32 mouse cellular contexts compared by ENCODE assay signal in genomic region chr17:75582738-75583137, GRCm38 (mm10).
"Had no signal": no experiment of that assay in that cellular context is flagged by ENCODE, and none has a peak within 500 bp of the region (broad histone marks: within the 10 kb centered on the region; RNA-seq: fewer than 3 reads in every experiment).

No protein-coding gene starts in this region.

- H3K9ac ChIP-seq: limb, embryonic 12.5 days; limb, embryonic 13.5 days; limb, embryonic 15.5 days; liver, embryonic 12.5 days; liver, embryonic 13.5 days; liver, embryonic 14.5 days; liver, embryonic 15.5 days; liver, postnatal 0 days; lung, embryonic 14.5 days; lung, embryonic 15.5 days; midbrain, embryonic 12.5 days; midbrain, embryonic 13.5 days; midbrain, embryonic 15.5 days; neural tube, embryonic 12.5 days had no signal

- H3K9me3 ChIP-seq: limb, embryonic 10.5 days; limb, embryonic 12.5 days; limb, embryonic 13.5 days; limb, embryonic 15.5 days; liver, embryonic 12.5 days; liver, embryonic 13.5 days; liver, embryonic 15.5 days; lung, embryonic 15.5 days; midbrain, embryonic 10.5 days; midbrain, embryonic 12.5 days; midbrain, embryonic 13.5 days; midbrain, embryonic 15.5 days; neural tube, embryonic 12.5 days had no signal

- H3K4me2 ChIP-seq: limb, embryonic 12.5 days; limb, embryonic 13.5 days; limb, embryonic 15.5 days; liver, embryonic 11.5 days; liver, embryonic 12.5 days; liver, embryonic 13.5 days; liver, embryonic 15.5 days; lung, embryonic 14.5 days; lung, embryonic 15.5 days; midbrain, embryonic 11.5 days; midbrain, embryonic 12.5 days; midbrain, embryonic 13.5 days; midbrain, embryonic 15.5 days; neural tube, embryonic 12.5 days had no signal

- H3K4me3 ChIP-seq: limb, embryonic 10.5 days; limb, embryonic 12.5 days; limb, embryonic 13.5 days; limb, embryonic 15.5 days; liver, embryonic 12.5 days; liver, embryonic 13.5 days; liver, embryonic 15.5 days; lung, embryonic 15.5 days; megakaryocyte, embryonic 14.5 days; midbrain, embryonic 10.5 days; midbrain, embryonic 12.5 days; midbrain, embryonic 13.5 days; midbrain, embryonic 15.5 days; myocyte; neural tube, embryonic 12.5 days had no signal

- ATAC-seq: liver, embryonic 12.5 days; liver, postnatal 0 days; lung, postnatal 0 days; midbrain, embryonic 13.5 days; midbrain, embryonic 15.5 days; midbrain, embryonic 16.5 days had no signal

- DNase-seq: left cerebral cortex, postnatal 4 days; liver; liver, embryonic 13.5 days; liver, postnatal 0 days; lung, adult 18-20 months; lung, adult 2 months; lung, embryonic 14.5 days; lung, postnatal 10 days; lung, postnatal 14 days; lung, postnatal 36 days; lung, postnatal 4 days; midbrain, embryonic 14.5 days had no signal

- H3K27me3 ChIP-seq: limb, embryonic 12.5 days; limb, embryonic 13.5 days; limb, embryonic 15.5 days; liver, embryonic 12.5 days; liver, embryonic 13.5 days; liver, embryonic 15.5 days; lung, embryonic 15.5 days; megakaryocyte, embryonic 14.5 days; midbrain, embryonic 12.5 days; midbrain, embryonic 13.5 days; midbrain, embryonic 15.5 days; neural tube, embryonic 12.5 days had no signal

- H3K4me1 ChIP-seq: limb, embryonic 10.5 days; limb, embryonic 12.5 days; limb, embryonic 13.5 days; limb, embryonic 15.5 days; liver, embryonic 12.5 days; liver, embryonic 13.5 days; liver, embryonic 15.5 days; lung, embryonic 15.5 days; megakaryocyte, embryonic 14.5 days; midbrain, embryonic 10.5 days; midbrain, embryonic 12.5 days; midbrain, embryonic 13.5 days; midbrain, embryonic 15.5 days; neural tube, embryonic 12.5 days had no signal

- H3K27ac ChIP-seq: limb, embryonic 10.5 days; limb, embryonic 12.5 days; limb, embryonic 13.5 days; limb, embryonic 15.5 days; liver, embryonic 12.5 days; liver, embryonic 13.5 days; liver, embryonic 14.5 days; liver, embryonic 15.5 days; lung, embryonic 15.5 days; macrophage; midbrain, embryonic 10.5 days; midbrain, embryonic 12.5 days; midbrain, embryonic 13.5 days; midbrain, embryonic 15.5 days; neural tube, embryonic 12.5 days had no signal

- H3K36me3 ChIP-seq: limb, embryonic 10.5 days; limb, embryonic 12.5 days; limb, embryonic 13.5 days; limb, embryonic 15.5 days; liver, embryonic 12.5 days; liver, embryonic 13.5 days; liver, embryonic 15.5 days; lung, embryonic 15.5 days; midbrain, embryonic 10.5 days; midbrain, embryonic 12.5 days; midbrain, embryonic 13.5 days; midbrain, embryonic 15.5 days; neural tube, embryonic 12.5 days had no signal
